Mouse (Mus musculus) heart, embryonic 11.5 days (tissue): ENCODE measurements around the gene Gpr68. TPM values are rescaled to one million over a fixed set of nuclear protein-coding genes. Genes with fewer than 3 reads are reported as not detected.

Source experiments
- ATAC-seq: fragments of 200-750 bp; cut with Nextera tagmentation; replicated peaks from 2 replicates; pipeline ENCODE4 v1.8.0; 2017; ENCODE audit warnings: moderate library complexity; ENCODE audit not compliant: insufficient number of reproducible peaks, low FRiP score, low TSS enrichment
- H3K27ac ChIP-seq: fragments of 300-500 bp; sonication (generic); 2 replicates; pipeline ENCODE4 v1.5.1; 2014; ENCODE audit warnings: mild to moderate bottlenecking, low read depth, low read length
- H3K27me3 ChIP-seq: fragments of 300-500 bp; sonication (generic); 2 replicates; pipeline ENCODE4 v1.6.1; 2014; ENCODE audit warnings: mild to moderate bottlenecking, low read length, mixed read lengths; ENCODE audit not compliant: control insufficient read depth, insufficient read depth
- H3K36me3 ChIP-seq: fragments of 300-500 bp; sonication (generic); 2 replicates; pipeline ENCODE4 v1.6.1; 2014; ENCODE audit warnings: mild to moderate bottlenecking, low read length, moderate library complexity, mixed read lengths; ENCODE audit not compliant: control insufficient read depth, insufficient read depth
- H3K4me1 ChIP-seq: fragments of 300-500 bp; sonication (generic); 2 replicates; pipeline ENCODE4 v1.6.1; 2014; ENCODE audit warnings: low read length; ENCODE audit not compliant: control insufficient read depth, insufficient read depth
- H3K4me2 ChIP-seq: fragments of 300-500 bp; sonication (generic); 2 replicates; pipeline ENCODE4 v1.6.1; 2014; ENCODE audit warnings: mild to moderate bottlenecking, moderate library complexity
- H3K4me3 ChIP-seq: fragments of 300-500 bp; sonication (generic); 2 replicates; pipeline ENCODE4 v1.5.1; 2014; ENCODE audit warnings: low read depth, low read length
- H3K9ac ChIP-seq: fragments of 300-500 bp; sonication (generic); 2 replicates; pipeline ENCODE4 v1.6.1; 2014; ENCODE audit warnings: mild to moderate bottlenecking, low read depth, low read length, moderate library complexity
- H3K9me3 ChIP-seq: fragments of 300-500 bp; sonication (generic); replicated peaks from 2 replicates; pipeline ENCODE4 v1.6.1; 2016; ENCODE audit warnings: low read length; ENCODE audit not compliant: control insufficient read depth
- WGBS: fragments of 180-500 bp; shearing (Covaris S2); extraction: QIAGEN DNeasy Blood & Tissue Kit; methylation state at CpG from one replicate; pipeline ENCODE4 v1.1.7; 2014; ENCODE audit not compliant: insufficient replicate concordance; 5-methylcytosine and 5-hydroxymethylcytosine counted together
- polyA plus RNA-seq: library from polyadenylated mRNA; unstranded; fragments of >200 nt; fragmentation: Nextera tagmentation; extraction: Ambion mirVana; gene quantifications from 2 replicates; pipeline ENCODE4 v1.2.1, GENCODE M21; 2014

The Gpr68 gene
- polyA plus RNA-seq, 1 experiment from 2014 or later = 4.2 TPM

DNA sequence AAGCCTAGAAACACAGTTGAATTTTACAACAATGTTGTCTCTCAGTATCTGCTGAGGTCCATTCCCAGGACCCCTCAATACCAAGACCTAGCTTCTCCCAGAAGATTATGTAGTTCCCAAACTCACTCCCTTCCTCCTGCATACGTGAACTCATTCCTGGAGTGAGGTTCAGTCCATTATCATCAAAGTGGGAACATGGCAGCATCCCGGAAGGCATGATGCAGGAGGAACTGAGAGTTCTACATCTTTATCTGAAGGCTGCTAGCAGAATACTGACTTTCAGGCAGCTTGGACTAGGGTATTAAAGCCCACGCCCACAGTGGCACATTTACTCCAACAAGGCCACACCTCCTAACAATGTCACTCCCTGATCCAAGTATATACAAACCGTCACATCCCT is 64.8 kb downstream of the Gpr68 start:
- Histone ChIP-seq H3K4me3 (no peak overlapping the region), H3K27me3 (no peaks in the 10 kb centered on the region), H3K27ac (no peak overlapping the region), H3K4me1 (peaks cover 4% of the 10 kb centered on the region; the same call in 1 of the 2 replicates), H3K36me3 (no peaks in the 10 kb centered on the region), H3K9me3 (no peaks in the 10 kb centered on the region), H3K4me2 (no peak overlapping the region), H3K9ac (no peak overlapping the region)
- WGBS = 70% methylated on average over 4 of the region's 4 CpGs
- ATAC-seq = no peak

DNA sequence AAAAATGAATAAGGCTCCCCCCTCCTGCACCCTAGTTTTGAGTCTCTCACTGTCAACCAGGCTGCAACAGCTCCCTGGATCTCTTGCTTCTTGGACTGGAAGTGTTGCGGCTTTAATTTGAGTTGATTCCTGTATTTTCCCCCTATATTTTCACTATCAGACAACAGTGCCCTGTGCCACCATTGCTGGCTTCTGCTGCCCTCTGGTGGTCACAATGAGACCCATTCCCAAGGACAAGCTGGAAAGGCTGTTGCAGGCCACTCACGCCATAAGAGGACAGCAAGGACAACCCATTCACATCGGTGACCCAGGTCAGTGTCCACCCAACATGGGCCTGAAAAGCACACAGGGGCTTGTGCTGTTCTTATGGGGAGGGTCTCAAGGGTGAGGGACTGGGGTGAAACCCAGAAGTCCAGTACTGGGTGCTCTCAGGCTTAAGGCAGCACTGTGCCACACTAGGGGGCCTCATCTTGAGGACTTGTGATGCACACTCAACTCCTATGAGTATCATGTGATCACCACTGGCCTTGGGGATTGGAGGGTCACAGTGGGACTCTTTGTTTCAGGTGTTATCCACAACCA is 66.7 kb downstream of the Gpr68 start:
- Histone ChIP-seq H3K4me2 (no peak overlapping the region), H3K4me3 (no peak overlapping the region), H3K36me3 (no peaks in the 10 kb centered on the region), H3K9ac (no peak overlapping the region), H3K9me3 (no peaks in the 10 kb centered on the region), H3K27ac (no peak overlapping the region), H3K27me3 (no peaks in the 10 kb centered on the region), H3K4me1 (peaks cover 4% of the 10 kb centered on the region; the same call in 1 of the 2 replicates)
- ATAC-seq = peak; percentile 14; the same call in 1 of the 2 replicates
- 29% methylated on average over 3 of the region's 3 CpGs for WGBS

DNA sequence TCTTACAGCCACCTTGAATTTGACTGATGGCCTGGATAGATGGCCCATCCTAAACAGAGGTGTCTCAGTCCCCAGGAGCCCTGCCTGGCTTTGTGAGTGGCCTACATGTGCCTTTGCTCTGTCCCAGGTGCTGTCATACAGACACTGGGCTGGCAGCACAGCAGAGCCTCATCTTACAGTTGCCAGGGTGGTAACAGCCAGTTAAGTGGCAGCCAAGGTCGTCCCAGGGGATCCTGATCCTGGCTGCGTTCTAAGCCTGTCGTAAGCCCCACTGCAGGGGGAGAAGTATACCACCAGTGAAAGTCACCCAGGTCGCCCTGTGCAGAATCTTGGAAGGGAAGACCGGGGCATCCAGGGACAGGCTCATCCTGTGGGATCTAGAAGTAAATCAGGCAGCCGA is 68.1 kb downstream of the Gpr68 start:
- Histone ChIP-seq H3K9ac (no peak overlapping the region), H3K4me2 (no peak overlapping the region), H3K4me1 (peaks cover 4% of the 10 kb centered on the region; the same call in 1 of the 2 replicates), H3K4me3 (no peak overlapping the region), H3K27ac (no peak overlapping the region), H3K9me3 (no peaks in the 10 kb centered on the region), H3K36me3 (no peaks in the 10 kb centered on the region), H3K27me3 (no peaks in the 10 kb centered on the region)
- whole genome bisulfite sequencing = 63% methylated on average over 6 of the region's 6 CpGs
- ATAC-seq = no peak

DNA sequence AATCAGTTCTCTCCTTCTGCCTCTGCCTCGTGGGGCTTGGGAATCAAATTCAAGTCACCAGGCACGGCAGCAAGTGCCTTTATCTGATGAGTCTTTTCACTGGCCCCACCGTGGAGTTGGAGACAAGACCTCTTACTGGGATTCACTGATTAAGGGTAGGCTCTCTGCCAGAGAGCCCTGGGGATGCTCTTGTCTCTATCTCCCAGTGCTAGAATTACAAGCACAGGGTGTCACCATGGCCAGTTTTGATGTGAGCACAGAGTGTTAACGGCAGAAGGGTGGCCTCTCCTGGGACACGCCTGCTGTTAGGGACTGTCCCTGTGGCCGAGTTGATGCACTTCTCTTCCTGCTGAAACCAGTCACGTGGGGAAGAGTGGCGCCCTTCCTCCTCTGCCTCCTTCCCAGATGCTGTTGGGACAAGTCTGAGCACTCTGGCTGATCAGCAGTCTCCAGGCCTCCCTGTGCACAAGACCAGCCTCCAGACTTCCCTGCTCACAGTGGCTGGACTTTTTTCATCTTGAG is 68.9 kb downstream of the Gpr68 start:
- no peak overlapping the region for H3K9ac ChIP-seq
- H3K4me1 ChIP-seq = peaks cover 4% of the 10 kb centered on the region; the same call in 1 of the 2 replicates
- H3K27me3 ChIP-seq = no peaks in the 10 kb centered on the region
- no peak overlapping the region for H3K27ac ChIP-seq
- WGBS = 13% methylated on average over 8 of the region's 8 CpGs
- no peaks in the 10 kb centered on the region for H3K36me3 ChIP-seq
- no peaks in the 10 kb centered on the region for H3K9me3 ChIP-seq
- H3K4me3 ChIP-seq = no peak overlapping the region
- ATAC-seq = no peak
- H3K4me2 ChIP-seq = no peak overlapping the region

DNA sequence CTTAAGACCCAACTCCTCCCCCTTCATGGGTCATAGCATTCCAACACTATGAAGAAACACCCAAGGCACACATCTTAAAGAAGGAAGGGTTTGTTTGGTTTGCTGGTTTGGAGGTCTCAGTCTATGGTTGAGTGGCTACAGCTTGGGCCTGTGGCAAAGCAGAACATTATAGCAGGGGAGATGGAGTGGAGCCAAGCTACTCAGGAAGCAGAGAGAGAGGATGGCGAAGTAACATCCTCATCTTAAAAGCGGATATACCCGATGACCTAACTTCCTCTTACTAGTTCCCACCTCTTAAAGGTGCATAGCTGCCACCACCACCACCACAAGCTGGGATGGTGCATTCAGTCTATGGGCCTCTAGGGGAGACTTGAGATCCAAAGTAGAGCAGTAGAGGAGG is 70.8 kb downstream of the Gpr68 start:
- Histone ChIP-seq H3K4me3 (no peak overlapping the region), H3K27me3 (no peaks in the 10 kb centered on the region), H3K4me2 (no peak overlapping the region), H3K9ac (no peak overlapping the region), H3K36me3 (no peaks in the 10 kb centered on the region), H3K9me3 (no peaks in the 10 kb centered on the region), H3K4me1 (peaks cover 4% of the 10 kb centered on the region; the same call in 1 of the 2 replicates), H3K27ac (no peak overlapping the region)
- 72% methylated on average over 3 of the region's 3 CpGs for WGBS
- ATAC-seq = no peak

DNA sequence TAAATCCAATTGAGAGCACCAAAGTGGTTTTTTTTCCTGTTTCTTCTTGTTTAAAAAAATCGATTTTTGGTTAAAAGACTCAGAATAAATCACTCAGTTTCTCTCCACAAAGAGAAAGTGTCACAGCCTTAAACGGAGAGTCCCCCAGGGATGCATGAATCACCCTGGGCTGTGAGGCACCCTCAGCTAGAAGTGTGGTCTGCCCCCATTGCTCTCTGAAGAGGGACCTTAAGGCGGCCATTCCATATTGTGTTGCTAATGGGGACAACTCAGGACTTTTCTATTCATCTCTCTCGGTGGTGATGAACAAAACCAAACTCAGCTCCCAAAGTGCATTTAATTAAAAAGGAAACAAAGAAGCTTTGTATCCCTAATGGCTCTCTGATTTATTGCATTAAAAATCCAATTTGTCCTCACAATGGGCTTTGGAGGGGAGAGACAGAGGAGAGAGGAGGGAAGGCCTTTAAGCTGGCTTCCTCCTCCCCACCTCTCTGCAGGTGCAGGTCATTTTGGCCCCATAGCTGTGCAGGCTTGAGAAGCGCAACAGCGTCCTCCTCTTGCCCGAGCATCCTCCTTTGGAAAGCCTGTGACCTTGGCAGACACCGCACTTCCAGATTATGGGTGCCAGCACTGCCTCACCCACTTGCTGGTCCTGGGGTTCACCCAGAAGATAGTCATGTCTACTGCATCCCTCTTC is 76.2 kb downstream of the Gpr68 start:
- no peaks in the 10 kb centered on the region for H3K9me3 ChIP-seq
- no peak overlapping the region for H3K4me3 ChIP-seq
- no peaks in the 10 kb centered on the region for H3K36me3 ChIP-seq
- no peak overlapping the region for H3K9ac ChIP-seq
- ATAC-seq = no peak
- no peak overlapping the region for H3K27ac ChIP-seq
- H3K4me2 ChIP-seq = no peak overlapping the region
- WGBS = 69% methylated on average over 8 of the region's 8 CpGs
- no peaks in the 10 kb centered on the region for H3K27me3 ChIP-seq
- H3K4me1 ChIP-seq = no peaks in the 10 kb centered on the region

DNA sequence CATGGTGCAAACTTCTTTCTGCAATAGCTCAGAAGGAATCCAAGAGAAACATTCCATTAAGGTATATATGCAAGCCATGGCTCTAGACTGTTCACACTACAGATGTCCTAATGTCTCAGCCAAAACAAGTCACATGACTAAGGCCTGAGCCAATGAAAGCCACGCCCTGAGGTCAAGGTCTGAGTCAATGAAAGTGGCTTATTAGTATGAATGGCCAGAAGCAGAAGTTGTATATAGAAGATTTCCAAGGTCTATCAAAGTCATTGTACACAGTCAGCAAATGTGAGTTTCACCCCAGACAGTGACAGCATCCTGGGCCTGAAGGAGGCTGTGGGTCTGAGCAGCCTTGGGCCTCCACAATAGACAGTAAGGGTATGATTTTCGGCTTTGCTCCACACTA is 77.0 kb downstream of the Gpr68 start:
- no peak overlapping the region for H3K9ac ChIP-seq
- 79% methylated on average over 2 of the region's 2 CpGs for WGBS
- no peaks in the 10 kb centered on the region for H3K9me3 ChIP-seq
- no peak overlapping the region for H3K27ac ChIP-seq
- no peaks in the 10 kb centered on the region for H3K4me1 ChIP-seq
- H3K36me3 ChIP-seq = no peaks in the 10 kb centered on the region
- no peak overlapping the region for H3K4me3 ChIP-seq
- ATAC-seq = no peak
- no peaks in the 10 kb centered on the region for H3K27me3 ChIP-seq
- no peak overlapping the region for H3K4me2 ChIP-seq
